Mouse (Mus musculus): ENCODE measurements at regions not wholly inside any gene's neighbourhood (a gene's known extent, or its start where the extent isn't known, plus 50 kb on each side); places are given as distances from the start of the nearest gene placed in this dataset.
"Not testable (repeated sequence)": the region's sequence is repeated elsewhere in the genome, so short reads cannot be mapped to it uniquely, and the experiment has no call there.

GRCm38 (mm10) chr5:3206160-3206559 lies 135.1 kb upstream of the Cdk6 start:
- not testable (repeated sequence) for H3K4me2 ChIP-seq (replicated peaks); H3K4me1 ChIP-seq; H3K9ac ChIP-seq (replicated peaks); H3K36me3 ChIP-seq; ATAC-seq (replicated peaks); H3K27me3 ChIP-seq; H3K4me3 ChIP-seq; H3K27ac ChIP-seq (replicated peaks); H3K9me3 ChIP-seq
- 81% methylated on average over 5 of the region's 5 CpGs for WGBS

DNA sequence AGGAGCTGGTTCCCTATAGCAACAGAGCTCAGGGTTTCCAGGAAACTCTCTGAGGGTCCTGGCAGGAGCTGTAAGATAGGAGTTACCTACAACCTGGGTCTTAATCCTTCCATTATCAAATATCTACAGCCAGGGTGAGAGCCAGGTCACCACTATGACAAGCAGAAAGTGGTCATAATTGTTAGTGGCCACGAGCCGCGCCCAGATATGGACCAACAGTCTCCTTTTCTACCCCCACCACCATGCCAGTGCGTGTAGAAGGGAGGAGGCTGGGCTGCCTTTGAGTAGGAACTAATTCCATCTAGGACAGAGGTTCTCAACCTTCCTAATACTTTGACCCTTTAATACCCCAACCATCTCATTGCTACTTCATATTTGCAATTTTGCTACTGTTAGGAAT lies 133.0 kb upstream of the Cdk6 start:
- WGBS = 88% methylated on average over 4 of the region's 4 CpGs

DNA sequence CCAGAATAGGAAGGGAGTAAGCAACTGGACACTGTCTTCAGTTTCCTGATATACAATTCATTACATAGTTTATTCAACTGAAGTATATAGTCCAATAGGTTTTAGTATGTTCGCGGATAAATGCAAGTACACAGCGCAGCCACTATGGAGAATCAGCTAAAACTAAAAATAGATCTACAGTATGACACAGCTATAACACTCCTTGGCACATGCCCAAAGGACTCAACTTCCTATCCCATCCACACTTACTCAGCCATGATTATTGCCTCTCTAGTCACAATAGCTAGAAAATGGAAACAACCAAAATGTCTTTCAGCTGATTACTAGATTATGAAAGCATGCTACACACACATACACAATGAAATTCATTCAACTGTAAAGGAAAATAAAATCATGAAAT lies 130.0 kb upstream of the Cdk6 start:
- no peak overlapping the region for H3K9ac ChIP-seq (replicated peaks)
- no peaks in the 10 kb centered on the region for H3K27me3 ChIP-seq
- no peaks in the 10 kb centered on the region for H3K4me1 ChIP-seq
- no peaks in the 10 kb centered on the region for H3K36me3 ChIP-seq
- no peak overlapping the region for H3K4me2 ChIP-seq (replicated peaks)
- WGBS = 93% methylated on average over 3 of the region's 3 CpGs
- no peak overlapping the region for H3K27ac ChIP-seq (replicated peaks)
- no peaks in the 10 kb centered on the region for H3K9me3 ChIP-seq
- no peak for ATAC-seq (replicated peaks)
- H3K4me3 ChIP-seq = no peak overlapping the region

More for the DNA sequence above, 133.0 kb upstream of the Cdk6 start:
- H3K4me1 ChIP-seq; H3K4me2 ChIP-seq (replicated peaks); H3K36me3 ChIP-seq; H3K27ac ChIP-seq (replicated peaks); H3K27me3 ChIP-seq; H3K4me3 ChIP-seq; ATAC-seq (replicated peaks); H3K9me3 ChIP-seq; H3K9ac ChIP-seq (replicated peaks): not testable (repeated sequence)

DNA sequence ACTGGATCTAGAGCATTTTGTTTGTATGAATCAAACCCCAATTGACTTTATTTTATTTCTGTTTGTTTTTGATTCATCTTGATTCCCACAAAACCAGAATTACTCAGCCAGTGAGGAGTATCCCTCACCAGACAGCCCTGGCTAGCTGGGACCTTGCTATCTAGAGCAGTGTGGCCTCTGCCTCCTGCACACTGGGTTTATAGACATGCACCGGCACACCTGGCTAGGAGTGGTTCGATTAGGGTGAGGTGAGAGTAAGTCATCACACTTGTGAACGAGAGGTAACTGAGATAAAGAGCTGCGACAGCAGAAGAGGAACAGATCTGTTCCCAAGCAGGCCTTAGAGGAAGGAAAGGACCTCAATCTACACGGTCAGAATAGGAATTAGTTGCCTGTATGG lies 125.2 kb upstream of the Cdk6 start:
- no peak overlapping the region for H3K4me3 ChIP-seq
- H3K4me2 ChIP-seq (replicated peaks) = no peak overlapping the region
- no peaks in the 10 kb centered on the region for H3K4me1 ChIP-seq
- H3K27ac ChIP-seq (replicated peaks) = no peak overlapping the region
- 86% methylated on average over 5 of the region's 5 CpGs for WGBS
- H3K36me3 ChIP-seq = no peaks in the 10 kb centered on the region
- H3K9me3 ChIP-seq = no peaks in the 10 kb centered on the region
- H3K27me3 ChIP-seq = no peaks in the 10 kb centered on the region
- no peak overlapping the region for H3K9ac ChIP-seq (replicated peaks)
- ATAC-seq (replicated peaks) = no peak

GRCm38 (mm10) chr5:3219230-3219629 lies 122.1 kb upstream of the Cdk6 start:
- H3K9ac ChIP-seq (replicated peaks) = no peak overlapping the region
- ATAC-seq (replicated peaks) = no peak
- no peak overlapping the region for H3K4me2 ChIP-seq (replicated peaks)
- no peaks in the 10 kb centered on the region for H3K36me3 ChIP-seq
- no peak overlapping the region for H3K27ac ChIP-seq (replicated peaks)
- no peaks in the 10 kb centered on the region for H3K27me3 ChIP-seq
- H3K4me3 ChIP-seq = no peak overlapping the region
- no peaks in the 10 kb centered on the region for H3K9me3 ChIP-seq
- WGBS = 33% methylated on average over 4 of the region's 4 CpGs
- H3K4me1 ChIP-seq = no peaks in the 10 kb centered on the region

DNA sequence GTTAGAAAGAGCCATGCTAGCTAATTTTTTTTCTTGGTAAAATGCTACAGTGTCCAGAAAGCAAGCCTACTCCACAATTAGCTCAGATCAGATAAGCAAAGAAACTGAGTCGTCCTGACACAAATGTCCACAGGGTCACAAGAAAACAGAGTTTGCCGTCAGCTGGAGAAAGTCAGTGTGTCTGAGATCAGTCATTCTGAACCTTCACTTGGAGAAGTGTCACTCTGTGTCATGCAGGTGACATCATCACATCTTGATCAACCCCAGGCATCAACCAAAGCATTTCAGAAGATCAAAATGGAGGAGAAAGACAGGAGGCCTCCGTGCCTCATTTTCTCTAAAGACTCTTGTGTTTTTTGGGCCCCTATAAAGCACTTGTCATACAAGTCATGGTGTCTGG lies 121.5 kb upstream of the Cdk6 start:
- Histone ChIP-seq H3K9me3 (no peaks in the 10 kb centered on the region), H3K4me2 (replicated peaks) (no peak overlapping the region), H3K9ac (replicated peaks) (no peak overlapping the region), H3K27me3 (no peaks in the 10 kb centered on the region), H3K27ac (replicated peaks) (no peak overlapping the region), H3K36me3 (no peaks in the 10 kb centered on the region), H3K4me3 (no peak overlapping the region), H3K4me1 (no peaks in the 10 kb centered on the region)
- 78% methylated on average over 3 of the region's 3 CpGs for WGBS
- no peak for ATAC-seq (replicated peaks)

- not testable (repeated sequence) for ATAC-seq (replicated peaks); H3K4me3 ChIP-seq; H3K36me3 ChIP-seq; H3K4me1 ChIP-seq; H3K9ac ChIP-seq (replicated peaks); H3K27ac ChIP-seq (replicated peaks); H3K4me2 ChIP-seq (replicated peaks); H3K9me3 ChIP-seq; H3K27me3 ChIP-seq
- 81% methylated on average over 4 of the region's 4 CpGs for WGBS
Observed at GRCm38 (mm10) chr5:3223819-3224218, 117.5 kb upstream of the Cdk6 start.

- not testable (repeated sequence) for H3K27me3 ChIP-seq; H3K4me2 ChIP-seq (replicated peaks); ATAC-seq (replicated peaks); H3K9me3 ChIP-seq; H3K27ac ChIP-seq (replicated peaks); H3K36me3 ChIP-seq; H3K9ac ChIP-seq (replicated peaks); H3K4me1 ChIP-seq; H3K4me3 ChIP-seq
- WGBS = 72% methylated on average over 14 of the region's 14 CpGs
Observed at GRCm38 (mm10) chr5:3224392-3225054, 116.8 kb upstream of the Cdk6 start.

DNA sequence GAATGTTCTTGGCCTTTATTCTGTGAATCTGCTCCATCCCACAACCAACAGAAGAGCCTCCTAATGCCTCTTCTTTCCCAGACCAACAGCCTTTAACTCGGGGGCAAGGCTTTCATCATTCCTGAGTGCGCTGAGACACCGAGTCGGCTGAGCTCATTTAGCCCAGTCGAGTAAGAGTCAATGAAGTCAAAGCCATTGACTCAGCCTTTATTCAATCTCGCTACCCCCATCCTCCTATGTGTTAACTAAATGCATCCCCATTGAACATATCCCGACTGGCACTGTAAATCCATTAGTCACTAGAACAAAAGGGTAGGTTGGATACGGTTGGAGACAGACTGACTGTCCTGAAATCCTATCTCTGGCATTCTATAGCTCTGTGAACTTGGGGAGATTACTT lies 115.9 kb upstream of the Cdk6 start:
- H3K4me2 ChIP-seq (replicated peaks); H3K27ac ChIP-seq (replicated peaks); ATAC-seq (replicated peaks); H3K27me3 ChIP-seq; H3K4me1 ChIP-seq; H3K9ac ChIP-seq (replicated peaks); H3K36me3 ChIP-seq; H3K4me3 ChIP-seq; H3K9me3 ChIP-seq: not testable (repeated sequence)
- WGBS = 48% methylated on average over 8 of the region's 8 CpGs

DNA sequence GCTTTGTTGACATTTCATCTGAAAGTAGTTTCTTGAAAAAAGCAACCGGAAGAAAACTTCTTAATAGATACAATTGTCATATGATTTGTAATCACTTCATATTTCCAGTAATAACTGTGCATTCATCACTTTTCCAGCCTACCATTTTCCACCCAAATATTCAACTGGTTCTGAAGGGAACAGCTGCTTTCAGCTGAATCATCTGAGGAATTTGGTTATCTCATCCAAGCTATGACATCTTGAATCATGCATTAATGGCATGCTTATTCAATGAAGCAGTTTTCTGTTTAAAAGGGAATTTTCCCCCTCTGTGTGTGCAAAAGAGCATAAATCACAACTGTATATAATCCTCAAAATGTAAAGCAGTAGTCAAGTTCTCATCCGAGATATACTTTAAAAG lies 97.2 kb upstream of the Cdk6 start:
- not testable (repeated sequence) for H3K4me1 ChIP-seq

GRCm38 (mm10) chr5:3247333-3247732 lies 94.0 kb upstream of the Cdk6 start:
- 79% methylated on average over 2 of the region's 2 CpGs for WGBS
- ATAC-seq (replicated peaks) = no peak

More for the DNA sequence above, 97.2 kb upstream of the Cdk6 start:
- H3K4me2 ChIP-seq (replicated peaks); H3K9ac ChIP-seq (replicated peaks); H3K4me3 ChIP-seq; H3K36me3 ChIP-seq; H3K27ac ChIP-seq (replicated peaks); H3K9me3 ChIP-seq; H3K27me3 ChIP-seq; ATAC-seq (replicated peaks): not testable (repeated sequence)
- WGBS = 73% methylated on average over 2 of the region's 2 CpGs

GRCm38 (mm10) chr5:3250273-3250672 lies 91.0 kb upstream of the Cdk6 start:
- Histone ChIP-seq H3K9ac (replicated peaks) (no peak overlapping the region), H3K4me3 (no peak overlapping the region), H3K27ac (replicated peaks) (no peak overlapping the region), H3K9me3 (no peaks in the 10 kb centered on the region), H3K4me1 (no peaks in the 10 kb centered on the region), H3K36me3 (no peaks in the 10 kb centered on the region), H3K4me2 (replicated peaks) (no peak overlapping the region), H3K27me3 (no peaks in the 10 kb centered on the region)
- no peak for ATAC-seq (replicated peaks)
- WGBS = 82% methylated on average over 2 of the region's 2 CpGs

More at GRCm38 (mm10) chr5:3247333-3247732, 94.0 kb upstream of the Cdk6 start:
- no peak overlapping the region for H3K27ac ChIP-seq (replicated peaks)
- H3K36me3 ChIP-seq = no peaks in the 10 kb centered on the region
- no peak overlapping the region for H3K4me3 ChIP-seq
- no peaks in the 10 kb centered on the region for H3K9me3 ChIP-seq
- no peaks in the 10 kb centered on the region for H3K4me1 ChIP-seq
- no peaks in the 10 kb centered on the region for H3K27me3 ChIP-seq
- H3K4me2 ChIP-seq (replicated peaks) = no peak overlapping the region
- H3K9ac ChIP-seq (replicated peaks) = no peak overlapping the region

DNA sequence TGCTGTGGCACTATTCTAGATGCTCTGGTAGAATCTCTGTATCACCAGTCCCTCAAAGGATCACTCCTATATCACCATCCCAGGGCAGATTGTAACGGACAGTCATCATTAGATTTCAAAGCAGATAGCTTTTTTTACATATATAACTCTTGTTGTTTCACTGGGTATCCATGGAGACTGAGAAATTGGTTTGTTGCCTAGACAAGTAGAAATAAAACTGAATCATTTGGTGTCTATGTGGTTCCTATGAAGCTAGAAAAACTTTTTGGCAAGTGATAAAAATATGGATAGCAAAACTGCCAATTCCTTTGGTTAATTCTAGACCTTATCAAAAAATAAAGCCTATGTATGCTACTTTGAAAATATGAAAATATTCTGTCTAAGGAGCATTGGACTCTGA lies 81.0 kb upstream of the Cdk6 start:
- no peaks in the 10 kb centered on the region for H3K4me1 ChIP-seq
- H3K27me3 ChIP-seq = no peaks in the 10 kb centered on the region
- no peak for ATAC-seq (replicated peaks)
- 77% methylated on average over 1 of the region's 1 CpGs for WGBS
- H3K4me2 ChIP-seq (replicated peaks) = no peak overlapping the region
- H3K9me3 ChIP-seq = no peaks in the 10 kb centered on the region
- no peak overlapping the region for H3K27ac ChIP-seq (replicated peaks)
- H3K36me3 ChIP-seq = no peaks in the 10 kb centered on the region
- H3K9ac ChIP-seq (replicated peaks) = no peak overlapping the region
- no peak overlapping the region for H3K4me3 ChIP-seq
